Mouse (Mus musculus): Measurements from ENCODE around the gene Rasd1. TPM values are rescaled to one million over a fixed set of nuclear protein-coding genes. Genes with fewer than 3 reads are reported as not detected.
A peak's percentile ranks its signal among the peaks of the same experiment; 100 is the strongest.

Rasd1 gene
- polyA plus RNA-seq, 1 experiment = 0.82 TPM

DNA sequence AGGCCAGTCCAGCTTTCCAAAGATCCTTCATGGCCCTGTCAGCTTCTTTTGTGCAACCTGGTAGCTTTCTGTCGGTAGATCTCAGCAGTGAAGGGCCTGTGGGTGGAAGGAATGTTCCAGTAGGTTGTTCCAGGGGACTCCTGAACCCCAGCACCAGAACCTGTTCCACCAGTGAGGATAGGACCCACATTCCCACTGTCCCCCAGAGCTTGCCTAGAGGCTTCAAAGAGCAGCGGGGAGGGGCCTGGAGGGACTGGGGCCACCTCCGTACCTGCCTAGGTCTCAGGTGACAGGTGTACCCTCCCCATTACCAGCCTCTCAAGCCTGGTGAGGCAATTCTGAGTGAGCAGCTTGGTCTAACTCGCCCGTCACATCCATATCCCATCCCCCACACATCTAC lies 6.0 kb upstream of the Rasd1 start:
- DNase-seq (ENCODE audit: low read depth in 1 of 2, low spot score in 2 of 2) = no peak
- Histone ChIP-seq H3K36me3 (ENCODE audit: control insufficient read depth, insufficient read depth, low read length) (no peaks in the 10 kb centered on the region), H3K27me3 (ENCODE audit: control insufficient read depth, insufficient read depth, low read length) (no peaks in the 10 kb centered on the region), H3K4me3 (ENCODE audit: extremely low read depth, insufficient read depth, insufficient read length) (no peak overlapping the region), H3K27ac (ENCODE audit: insufficient read depth, low read length) (no peak overlapping the region), H3K4me1 (ENCODE audit: control insufficient read depth, insufficient read depth, insufficient read length) (no peaks in the 10 kb centered on the region)
- 93% methylated on average over 5 of the region's 5 CpGs for WGBS
- TF ChIP-seq CTCF (IDR thresholded peaks at IDR 0.05; ENCODE audit: extremely low read depth, insufficient read depth, insufficient read length, insufficient replicate concordance) (no peak), POLR2A (IDR thresholded peaks at IDR 0.05; ENCODE audit: low read depth, low read length) (no peak)

DNA sequence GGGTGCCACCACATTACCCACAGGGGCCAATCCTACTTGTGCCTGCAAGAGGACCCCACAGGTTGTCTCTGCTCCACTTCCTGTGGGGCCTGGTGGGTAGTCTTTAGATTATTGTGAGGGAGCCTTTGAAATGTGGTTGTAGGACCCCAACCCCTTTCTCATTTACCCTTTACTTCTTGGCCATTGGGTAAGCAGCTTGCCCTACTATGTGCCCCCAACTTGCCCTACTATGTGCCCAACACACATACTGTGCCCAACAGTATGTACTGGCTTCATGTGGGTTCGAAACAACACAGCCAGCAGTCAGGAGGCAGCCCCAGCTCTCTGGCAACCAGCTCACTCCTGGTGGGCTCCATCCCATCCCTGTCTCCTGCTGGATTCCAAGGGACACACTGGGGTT lies 3.0 kb upstream of the Rasd1 start:
- no peaks in the 10 kb centered on the region for H3K4me1 ChIP-seq (ENCODE audit: control insufficient read depth, insufficient read depth, insufficient read length)
- WGBS = 100% methylated on average over 1 of the region's 1 CpGs
- no peak overlapping the region for H3K4me3 ChIP-seq (ENCODE audit: extremely low read depth, insufficient read depth, insufficient read length)
- no peaks in the 10 kb centered on the region for H3K27me3 ChIP-seq (ENCODE audit: control insufficient read depth, insufficient read depth, low read length)
- TF ChIP-seq CTCF (IDR thresholded peaks at IDR 0.05; ENCODE audit: extremely low read depth, insufficient read depth, insufficient read length, insufficient replicate concordance) (no peak), POLR2A (IDR thresholded peaks at IDR 0.05; ENCODE audit: low read depth, low read length) (no peak)
- DNase-seq (ENCODE audit: low read depth in 1 of 2, low spot score in 2 of 2) = no peak
- H3K36me3 ChIP-seq (ENCODE audit: control insufficient read depth, insufficient read depth, low read length) = no peaks in the 10 kb centered on the region
- H3K27ac ChIP-seq (ENCODE audit: insufficient read depth, low read length) = no peak overlapping the region

DNA sequence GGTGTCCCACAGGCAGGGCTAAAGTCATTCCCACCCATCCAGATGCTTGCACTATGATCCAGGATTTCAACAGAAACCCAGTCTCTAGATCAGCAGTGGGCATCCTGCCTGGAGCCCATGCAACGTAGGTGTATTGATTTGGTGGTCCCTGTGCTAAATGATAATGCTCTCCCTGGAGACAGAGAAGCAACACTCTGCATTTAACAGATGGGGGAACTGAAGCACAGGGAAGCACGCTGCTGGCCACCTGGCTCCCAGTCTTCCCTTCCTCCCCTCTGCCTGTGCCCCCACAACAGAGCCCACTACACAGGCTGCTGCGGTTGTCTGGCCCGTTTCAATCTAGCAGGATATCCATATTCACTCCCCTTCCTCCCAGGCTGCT lies 1.3 kb upstream of the Rasd1 start:
- H3K4me1 ChIP-seq (ENCODE audit: control insufficient read depth, insufficient read depth, insufficient read length) = no peaks in the 10 kb centered on the region
- WGBS = 34% methylated on average over 4 of the region's 4 CpGs
- H3K36me3 ChIP-seq (ENCODE audit: control insufficient read depth, insufficient read depth, low read length) = no peaks in the 10 kb centered on the region; the same call in 1 of the 2 replicates
- H3K27ac ChIP-seq (ENCODE audit: insufficient read depth, low read length) = no peak overlapping the region
- no peak for DNase-seq (ENCODE audit: low read depth in 1 of 2, low spot score in 2 of 2)
- no peak overlapping the region for H3K4me3 ChIP-seq (ENCODE audit: extremely low read depth, insufficient read depth, insufficient read length)
- no peaks in the 10 kb centered on the region for H3K27me3 ChIP-seq (ENCODE audit: control insufficient read depth, insufficient read depth, low read length)
- TF ChIP-seq POLR2A (IDR thresholded peaks at IDR 0.05; ENCODE audit: low read depth, low read length) (no peak), CTCF (IDR thresholded peaks at IDR 0.05; ENCODE audit: extremely low read depth, insufficient read depth, insufficient read length, insufficient replicate concordance) (no peak)

DNA sequence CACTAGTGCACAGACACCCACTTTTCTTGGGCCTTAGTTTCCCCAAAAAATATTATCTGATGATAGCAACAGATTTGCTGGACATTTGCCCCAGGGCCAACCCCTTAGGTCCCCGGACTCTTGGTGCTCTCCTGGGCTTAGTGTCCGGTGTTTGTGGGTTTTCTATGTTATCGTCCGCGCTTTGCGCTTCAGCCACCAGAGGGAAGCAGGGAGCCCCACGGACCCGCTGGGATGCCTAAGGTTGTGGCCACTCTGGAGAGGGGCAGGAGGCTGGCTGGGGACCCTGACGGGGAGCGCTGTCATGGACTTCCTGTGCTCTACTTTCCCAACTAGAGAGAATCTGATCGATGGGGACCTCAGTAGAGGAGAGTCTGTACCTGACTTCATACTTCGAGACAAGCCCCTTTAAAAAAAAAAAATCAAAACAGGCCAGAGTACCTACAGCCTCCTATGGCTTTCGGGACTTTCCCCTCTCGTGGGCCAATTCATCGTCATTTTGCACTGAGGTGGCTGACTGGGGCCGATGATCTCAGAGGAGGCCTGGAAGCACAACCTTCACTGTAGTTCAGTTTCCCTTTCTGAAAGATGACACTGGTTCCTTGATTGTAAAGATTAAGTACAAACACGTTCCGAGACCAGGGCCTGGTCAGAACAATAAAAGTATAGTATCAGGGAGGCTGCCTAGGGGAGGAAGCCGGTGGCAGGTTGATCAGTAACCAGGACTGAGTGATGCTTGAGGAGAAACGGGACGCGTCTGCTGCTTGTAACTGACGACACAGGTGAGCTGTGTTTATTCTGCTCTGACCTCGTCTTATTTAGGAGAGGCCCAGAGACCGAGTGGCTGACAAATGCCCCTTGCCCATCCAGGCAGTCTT lies 720 bp upstream of the Rasd1 start:
- DNase-seq (ENCODE audit: low read depth in 1 of 2, low spot score in 2 of 2) = peak in 1 of 2 experiments; percentile 65
- Histone ChIP-seq H3K27ac (ENCODE audit: insufficient read depth, low read length) (no peak overlapping the region), H3K27me3 (ENCODE audit: control insufficient read depth, insufficient read depth, low read length) (no peaks in the 10 kb centered on the region), H3K36me3 (ENCODE audit: control insufficient read depth, insufficient read depth, low read length) (peaks cover 1% of the 10 kb centered on the region; the same call in 1 of the 2 replicates), H3K4me1 (ENCODE audit: control insufficient read depth, insufficient read depth, insufficient read length) (peaks cover 2% of the 10 kb centered on the region; the same call in 1 of the 2 replicates), H3K4me3 (ENCODE audit: extremely low read depth, insufficient read depth, insufficient read length) (peak overlapping the region; percentile 65)
- 30% methylated on average over 25 of the region's 25 CpGs for WGBS
- TF ChIP-seq POLR2A (IDR thresholded peaks at IDR 0.05; ENCODE audit: low read depth, low read length) = no peak
- TF ChIP-seq CTCF (IDR thresholded peaks at IDR 0.05; ENCODE audit: extremely low read depth, insufficient read depth, insufficient read length, insufficient replicate concordance) = peak; percentile 74

DNA sequence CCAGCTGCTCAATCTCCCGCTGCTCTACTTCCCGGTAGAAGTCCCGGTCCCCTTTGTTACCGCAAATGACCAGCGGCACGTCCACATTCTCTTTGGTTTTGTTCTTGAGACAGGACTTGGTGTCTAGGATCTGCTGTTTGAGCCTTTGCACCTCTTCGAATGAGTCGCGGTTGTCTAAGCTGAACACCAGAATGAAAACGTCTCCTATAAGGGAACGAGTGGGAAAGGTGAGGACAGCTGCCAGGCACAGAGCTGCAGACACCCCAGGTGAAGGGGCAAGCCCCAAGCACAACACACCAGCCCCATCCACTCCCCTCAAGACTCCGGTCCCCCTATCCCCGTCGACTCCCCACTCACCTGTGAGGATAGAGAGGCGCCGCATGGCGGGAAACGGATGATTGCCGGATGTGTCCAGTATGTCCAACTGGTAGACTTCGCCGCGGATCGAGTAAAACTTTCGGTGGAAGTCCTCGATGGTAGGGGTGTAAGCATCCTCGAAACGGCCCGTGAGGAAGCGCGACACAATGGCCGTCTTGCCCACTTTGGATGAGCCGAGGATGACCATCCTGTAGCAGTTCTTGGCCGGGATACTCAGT lies 483 bp downstream of the Rasd1 start:
- 2% methylated on average over 33 of the region's 33 CpGs for WGBS
- no peak for DNase-seq (ENCODE audit: low read depth in 1 of 2, low spot score in 2 of 2)
- no peak overlapping the region for H3K27ac ChIP-seq (ENCODE audit: insufficient read depth, low read length)

DNA sequence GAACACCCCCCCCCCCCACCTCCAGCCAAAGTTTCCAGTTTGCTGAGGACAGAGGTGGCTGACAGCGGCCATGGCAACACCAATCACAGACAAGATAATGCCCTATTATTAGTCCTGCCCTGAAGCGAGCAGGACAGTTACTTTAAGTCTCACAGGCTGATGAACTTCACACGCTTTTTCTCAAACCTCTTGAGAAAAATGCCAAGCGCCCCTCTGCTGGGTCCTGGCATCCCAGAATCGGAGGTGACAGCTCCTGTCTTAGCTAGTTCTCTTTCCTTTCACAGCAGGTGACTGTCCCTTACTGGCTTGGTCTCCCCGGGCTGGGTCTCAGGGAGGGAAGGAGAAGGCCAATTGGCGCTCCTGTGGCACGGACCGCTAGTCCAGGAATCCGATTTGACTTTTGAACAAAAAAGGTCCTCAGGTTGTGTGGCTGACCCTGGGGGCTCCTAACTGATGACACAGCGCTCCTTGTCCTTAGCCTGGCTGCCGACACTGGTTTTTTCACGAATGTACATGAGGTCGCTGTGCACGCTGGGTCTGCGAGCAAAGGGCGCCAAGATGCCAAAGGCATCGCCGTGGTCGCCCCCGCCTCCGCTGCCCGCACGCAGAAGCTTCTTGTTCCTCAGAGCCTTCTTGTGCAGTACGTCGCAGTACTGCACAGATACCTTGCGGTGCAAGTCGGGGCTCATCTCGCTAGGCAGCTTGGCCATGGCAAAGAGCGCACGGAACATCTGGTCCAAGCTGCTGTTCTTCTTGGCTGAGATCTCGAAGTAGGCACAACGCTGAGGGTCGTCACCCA lies 1.2 kb downstream of the Rasd1 start:
- no peak for DNase-seq (ENCODE audit: low read depth in 1 of 2, low spot score in 2 of 2)
- 18% methylated on average over 34 of the region's 34 CpGs for WGBS
- Histone ChIP-seq H3K36me3 (ENCODE audit: control insufficient read depth, insufficient read depth, low read length) (peaks cover 1% of the 10 kb centered on the region; the same call in 1 of the 2 replicates), H3K4me1 (ENCODE audit: control insufficient read depth, insufficient read depth, insufficient read length) (peaks cover 3% of the 10 kb centered on the region; the same call in 1 of the 2 replicates), H3K27me3 (ENCODE audit: control insufficient read depth, insufficient read depth, low read length) (no peaks in the 10 kb centered on the region), H3K4me3 (ENCODE audit: extremely low read depth, insufficient read depth, insufficient read length) (peak overlapping the region; percentile 65; the same call in 1 of the 2 replicates), H3K27ac (ENCODE audit: insufficient read depth, low read length) (no peak overlapping the region)
- TF ChIP-seq CTCF (IDR thresholded peaks at IDR 0.05; ENCODE audit: extremely low read depth, insufficient read depth, insufficient read length, insufficient replicate concordance) (no peak), POLR2A (IDR thresholded peaks at IDR 0.05; ENCODE audit: low read depth, low read length) (no peak)

More for the DNA sequence above, 483 bp downstream of the Rasd1 start:
- H3K27me3 ChIP-seq (ENCODE audit: control insufficient read depth, insufficient read depth, low read length) = no peaks in the 10 kb centered on the region
- H3K36me3 ChIP-seq (ENCODE audit: control insufficient read depth, insufficient read depth, low read length) = peaks cover 1% of the 10 kb centered on the region; the same call in 1 of the 2 replicates
- H3K4me1 ChIP-seq (ENCODE audit: control insufficient read depth, insufficient read depth, insufficient read length) = peaks cover 3% of the 10 kb centered on the region; the same call in 1 of the 2 replicates
- H3K4me3 ChIP-seq (ENCODE audit: extremely low read depth, insufficient read depth, insufficient read length) = peak overlapping the region; percentile 65
- no peak for TF ChIP-seq POLR2A (IDR thresholded peaks at IDR 0.05; ENCODE audit: low read depth, low read length)
- no peak for TF ChIP-seq CTCF (IDR thresholded peaks at IDR 0.05; ENCODE audit: extremely low read depth, insufficient read depth, insufficient read length, insufficient replicate concordance)

Measured in spleen, adult 2 months (tissue).